Mouse (Mus musculus): ENCODE results near the gene Zfp688. TPM values are rescaled to one million over a fixed set of nuclear protein-coding genes. Genes with fewer than 3 reads are reported as not detected.
"Not testable (repeated sequence)": the region's sequence is repeated elsewhere in the genome, so short reads cannot be mapped to it uniquely, and the experiment has no call there.

Zfp688 gene
- polyA plus RNA-seq, 1 experiment from 2014 or later, result 15.4 TPM

GRCm38 (mm10) chr7:127386641-127387392 lies 35.1 kb downstream of the Zfp688 start, which contains the start of gene 9130019O22Rik:
9130019O22Rik (minus strand) TSS chr7:127387166.
- peak within 1 kb of the TSS; percentile 83 for H3K9ac ChIP-seq
- H3K36me3 ChIP-seq, result peaks cover 47% of the 10 kb centered on the region
- peaks cover 7% of the 10 kb centered on the region; the same call in 1 of the 2 replicates for H3K9me3 ChIP-seq (replicated peaks)
- peaks cover 13% of the 10 kb centered on the region for H3K4me1 ChIP-seq (replicated peaks)
- peak; percentile 89 for ATAC-seq (ENCODE audit: insufficient number of reproducible peaks, low FRiP score)
- H3K27me3 ChIP-seq (replicated peaks), result no peaks in the 10 kb centered on the region
- no peak within 1 kb of the TSS for H3K27ac ChIP-seq (ENCODE audit: poor library complexity, severe bottlenecking)
- H3K4me3 ChIP-seq, result peak within 1 kb of the TSS; percentile 62
- peak within 1 kb of the TSS; percentile 91 for H3K4me2 ChIP-seq
- WGBS, result 10% methylated on average over 38 of the region's 38 CpGs

- 90% methylated on average over 4 of the region's 4 CpGs for WGBS
- Histone ChIP-seq H3K36me3 (peaks cover 37% of the 10 kb centered on the region), H3K4me1 (replicated peaks) (peaks cover 20% of the 10 kb centered on the region)
- not testable (repeated sequence) for H3K4me3 ChIP-seq; H3K4me2 ChIP-seq; H3K9me3 ChIP-seq (replicated peaks); H3K27ac ChIP-seq (ENCODE audit: poor library complexity, severe bottlenecking); H3K27me3 ChIP-seq (replicated peaks); ATAC-seq (ENCODE audit: insufficient number of reproducible peaks, low FRiP score); H3K9ac ChIP-seq
These were observed 36.3 kb downstream of the Zfp688 start for GRCm38 (mm10) chr7:127385560-127385959.

- Histone ChIP-seq H3K4me3 (no peak overlapping the region), H3K36me3 (peaks cover 21% of the 10 kb centered on the region), H3K4me2 (no peak overlapping the region), H3K4me1 (replicated peaks) (peaks cover 10% of the 10 kb centered on the region; the same call in 1 of the 2 replicates), H3K9ac (no peak overlapping the region), H3K27me3 (replicated peaks) (no peaks in the 10 kb centered on the region), H3K9me3 (replicated peaks) (no peaks in the 10 kb centered on the region; the same call in 1 of the 2 replicates), H3K27ac (ENCODE audit: poor library complexity, severe bottlenecking) (no peak overlapping the region)
- no peak for ATAC-seq (ENCODE audit: insufficient number of reproducible peaks, low FRiP score)
- 64% methylated on average over 6 of the region's 6 CpGs for WGBS
These were observed 43.5 kb downstream of the Zfp688 start for GRCm38 (mm10) chr7:127378310-127378921.

- 3% methylated on average over 49 of the region's 49 CpGs for WGBS
- not testable (repeated sequence) for H3K4me1 ChIP-seq (replicated peaks)
- peak within 1 kb of the TSS; percentile 32; the same call in 1 of the 2 replicates for H3K27ac ChIP-seq (ENCODE audit: poor library complexity, severe bottlenecking)
These were observed 46.3 kb downstream of the Zfp688 start, which contains the start of gene Zfp747 for GRCm38 (mm10) chr7:127375271-127376245. Zfp747 (minus strand) TSS chr7:127376050.

GRCm38 (mm10) chr7:127371870-127372269 lies 50.0 kb downstream of the Zfp688 start:
- H3K4me1 ChIP-seq (replicated peaks); H3K9me3 ChIP-seq (replicated peaks); H3K27me3 ChIP-seq (replicated peaks); H3K27ac ChIP-seq (ENCODE audit: poor library complexity, severe bottlenecking); H3K4me2 ChIP-seq; ATAC-seq (ENCODE audit: insufficient number of reproducible peaks, low FRiP score); H3K9ac ChIP-seq; H3K4me3 ChIP-seq: not testable (repeated sequence)
- WGBS, result 81% methylated on average over 3 of the region's 3 CpGs
- peaks cover 15% of the 10 kb centered on the region for H3K36me3 ChIP-seq

More at GRCm38 (mm10) chr7:127375271-127376245, 46.3 kb downstream of the Zfp688 start, which contains the start of gene Zfp747:
- Histone ChIP-seq H3K9ac (peak within 1 kb of the TSS; percentile 88), H3K36me3 (peaks cover 15% of the 10 kb centered on the region), H3K4me2 (peak within 1 kb of the TSS; percentile 91), H3K4me3 (peak within 1 kb of the TSS; percentile 78)
- not testable (repeated sequence) for H3K9me3 ChIP-seq (replicated peaks); H3K27me3 ChIP-seq (replicated peaks)
- ATAC-seq (ENCODE audit: insufficient number of reproducible peaks, low FRiP score), result peak; percentile 94

GRCm38 (mm10) chr7:127371213-127371612 lies 50.7 kb downstream of the Zfp688 start:
- Histone ChIP-seq H3K4me1 (replicated peaks) (peaks cover 3% of the 10 kb centered on the region; the same call in 1 of the 2 replicates), H3K4me2 (no peak overlapping the region), H3K4me3 (no peak overlapping the region), H3K27ac (ENCODE audit: poor library complexity, severe bottlenecking) (no peak overlapping the region), H3K27me3 (replicated peaks) (no peaks in the 10 kb centered on the region), H3K36me3 (peaks cover 15% of the 10 kb centered on the region), H3K9me3 (replicated peaks) (peaks cover 5% of the 10 kb centered on the region; the same call in 1 of the 2 replicates), H3K9ac (no peak overlapping the region)
- no peak for ATAC-seq (ENCODE audit: insufficient number of reproducible peaks, low FRiP score)
- WGBS, result 63% methylated on average over 2 of the region's 2 CpGs

Other genes starting within 250 kb of the Zfp688 start
- gene Cd2bp2, start 226.0 kb downstream of the Zfp688 start, polyA plus RNA-seq (2016; fragmentation: Nextera tagmentation; extraction: Ambion mirVana), result 50.5 and 51.5 TPM in 2 replicates
- 29.2 and 32.3 TPM in 2 replicates for gene Tbc1d10b, start 213.6 kb downstream of the Zfp688 start, polyA plus RNA-seq (2016; fragmentation: Nextera tagmentation; extraction: Ambion mirVana)
- gene Mylpf, start 213.2 kb downstream of the Zfp688 start, polyA plus RNA-seq (2016; fragmentation: Nextera tagmentation; extraction: Ambion mirVana), result 17.8 and 20.0 TPM in 2 replicates
- 23.8 and 25.3 TPM in 2 replicates for gene Zfp553, start 189.0 kb downstream of the Zfp688 start, polyA plus RNA-seq (2016; fragmentation: Nextera tagmentation; extraction: Ambion mirVana)
- gene Sept1, start 188.9 kb downstream of the Zfp688 start, polyA plus RNA-seq (2016; fragmentation: Nextera tagmentation; extraction: Ambion mirVana), result 22.1 and 28.2 TPM in 2 replicates
- 32.7 and 34.4 TPM in 2 replicates for gene Zfp771, start 177.8 kb downstream of the Zfp688 start, polyA plus RNA-seq (2016; fragmentation: Nextera tagmentation; extraction: Ambion mirVana)
- 162 and 163 TPM in 2 replicates for gene Dctpp1, start 161.4 kb downstream of the Zfp688 start, polyA plus RNA-seq (2016; fragmentation: Nextera tagmentation; extraction: Ambion mirVana)
- 86.4 and 87.2 TPM in 2 replicates for gene Sephs2, start 148.0 kb downstream of the Zfp688 start, polyA plus RNA-seq (2016; fragmentation: Nextera tagmentation; extraction: Ambion mirVana)
- gene Itgal, start 125.8 kb downstream of the Zfp688 start, polyA plus RNA-seq (2016; fragmentation: Nextera tagmentation; extraction: Ambion mirVana), result 1.0 and 1.1 TPM in 2 replicates
- 19.1 and 19.8 TPM in 2 replicates for gene Zfp768, start 76.5 kb downstream of the Zfp688 start, polyA plus RNA-seq (2016; fragmentation: Nextera tagmentation; extraction: Ambion mirVana)
- 4.6 and 5.1 TPM in 2 replicates for gene Zfp747, start 46.0 kb downstream of the Zfp688 start, polyA plus RNA-seq (2016; fragmentation: Nextera tagmentation; extraction: Ambion mirVana)
- 3.4 and 3.9 TPM in 2 replicates for gene 9130019O22Rik, start 34.9 kb downstream of the Zfp688 start, polyA plus RNA-seq (2016; fragmentation: Nextera tagmentation; extraction: Ambion mirVana)
- gene E430018J23Rik, start 28.4 kb downstream of the Zfp688 start, polyA plus RNA-seq (2016; fragmentation: Nextera tagmentation; extraction: Ambion mirVana), result 4.5 and 5.1 TPM in 2 replicates
- gene Zfp764, start 15.2 kb downstream of the Zfp688 start, polyA plus RNA-seq (2016; fragmentation: Nextera tagmentation; extraction: Ambion mirVana), result 4.6 and 5.3 TPM in 2 replicates
- gene Zfp689, start 27.1 kb upstream of the Zfp688 start, polyA plus RNA-seq (2016; fragmentation: Nextera tagmentation; extraction: Ambion mirVana), result 5.4 and 6.0 TPM in 2 replicates
- 33.8 and 35.2 TPM in 2 replicates for gene Prr14, start 37.5 kb upstream of the Zfp688 start, polyA plus RNA-seq (2016; fragmentation: Nextera tagmentation; extraction: Ambion mirVana)
- 8.4 and 9.9 TPM in 2 replicates for gene Fbrs, start 57.1 kb upstream of the Zfp688 start, polyA plus RNA-seq (2016; fragmentation: Nextera tagmentation; extraction: Ambion mirVana)
- 51.8 and 54.3 TPM in 2 replicates for gene Srcap, start 89.9 kb upstream of the Zfp688 start, polyA plus RNA-seq (2016; fragmentation: Nextera tagmentation; extraction: Ambion mirVana)
- 8.5 and 9.1 TPM in 2 replicates for gene Gm42715, start 97.5 kb upstream of the Zfp688 start, polyA plus RNA-seq (2016; fragmentation: Nextera tagmentation; extraction: Ambion mirVana)
- gene Tmem265, start 139.3 kb upstream of the Zfp688 start, polyA plus RNA-seq (2016; fragmentation: Nextera tagmentation; extraction: Ambion mirVana), result 1.4 and 3.1 TPM in 2 replicates
- gene Phkg2, start 151.3 kb upstream of the Zfp688 start, polyA plus RNA-seq (2016; fragmentation: Nextera tagmentation; extraction: Ambion mirVana), result 34.1 and 35.9 TPM in 2 replicates
- 8.7 and 9.8 TPM in 2 replicates for gene Ccdc189, start 166.5 kb upstream of the Zfp688 start, polyA plus RNA-seq (2016; fragmentation: Nextera tagmentation; extraction: Ambion mirVana)
- gene Rnf40, start 166.7 kb upstream of the Zfp688 start, polyA plus RNA-seq (2016; fragmentation: Nextera tagmentation; extraction: Ambion mirVana), result 38.8 and 40.0 TPM in 2 replicates
- 12.7 and 13.7 TPM in 2 replicates for gene Zfp629, start 193.7 kb upstream of the Zfp688 start, polyA plus RNA-seq (2016; fragmentation: Nextera tagmentation; extraction: Ambion mirVana)

Measured in heart, embryonic 12.5 days (tissue).